10 mouse cellular contexts compared by ENCODE assay signal in the genomic region with DNA sequence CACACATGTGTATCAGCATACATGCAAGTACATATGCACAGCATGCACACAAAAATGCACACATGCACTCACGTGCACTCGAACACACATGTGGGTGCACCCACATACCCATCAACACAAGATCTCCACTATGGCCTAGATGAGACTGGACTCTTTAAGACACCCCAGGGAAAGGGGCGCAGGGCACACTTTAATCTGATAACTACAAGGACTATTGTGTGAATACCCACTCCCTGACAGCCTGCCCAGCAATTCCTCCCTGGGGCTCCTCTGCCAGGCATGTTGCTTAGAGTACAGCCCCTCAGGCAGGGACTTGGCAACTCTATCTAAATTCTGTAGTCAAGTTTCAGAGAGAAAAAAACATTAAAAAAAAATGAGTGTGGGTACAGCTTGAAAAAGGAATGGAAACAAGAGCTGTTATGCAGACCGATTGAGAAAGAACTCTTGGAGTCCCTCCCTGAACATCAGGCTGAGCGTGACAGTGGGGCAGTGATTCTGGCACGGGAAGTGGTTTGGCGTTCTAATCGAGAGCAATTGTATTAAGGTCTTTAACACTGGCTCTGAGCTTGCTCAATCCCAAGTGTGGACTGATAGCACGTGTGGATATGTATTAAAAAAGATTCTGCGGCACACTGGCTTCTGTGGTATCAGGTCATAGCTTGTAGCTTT.
DNase-seq lines count a peak whose midpoint lies in the region; ATAC-seq lines count a peak whose summit lies in the region.
"Had no signal": no experiment of that assay in that cellular context is flagged by ENCODE, and none has a peak within 500 bp of the region (broad histone marks: within the 10 kb centered on the region; RNA-seq: fewer than 3 reads in every experiment).

No protein-coding gene starts in this region.

- no peak overlapping the region for H3K4me2 ChIP-seq in embryonic facial prominence, embryonic 14.5 days (ENCODE audit: low read depth, low read length)
- H3K4me2 ChIP-seq: intestine, embryonic 15.5 days had no signal

- no peak for ATAC-seq in embryonic facial prominence, embryonic 14.5 days (ENCODE audit: low read depth)
- ATAC-seq: intestine, embryonic 15.5 days had no signal

- H3K9ac ChIP-seq in embryonic facial prominence, embryonic 14.5 days (ENCODE audit: low read depth, low read length) = no peak overlapping the region
- H3K9ac ChIP-seq: intestine, embryonic 15.5 days had no signal

- DNase-seq in heart, adult 8-10 months (ENCODE audit: low spot score) = peak; percentile 9
- no peak for DNase-seq in heart, postnatal 14 days
- peak; percentile 23 for DNase-seq in Muller cell, postnatal 12 days (ENCODE audit: inconsistent ontology term)
- DNase-seq in embryonic facial prominence, embryonic 14.5 days (ENCODE audit: low spot score) = peak; percentile 9
- DNase-seq in lung, postnatal 25 days (ENCODE audit: low spot score) = peak; percentile 40
- DNase-seq in embryo, embryonic 10.5 days (ENCODE audit: low spot score) = no peak
- no peak for DNase-seq in cerebellum, adult 9-11 months
- no peak for DNase-seq in natural killer cell, adult 2 months (ENCODE audit: low spot score in 2 of 2)
- DNase-seq: right cerebral cortex, postnatal 4 days had no signal

- H3K36me3 ChIP-seq in embryonic facial prominence, embryonic 14.5 days (ENCODE audit: control insufficient read depth, insufficient read depth, low read length) = peaks cover 6% of the 10 kb centered on the region; the same call in 1 of the 2 replicates
- H3K36me3 ChIP-seq: intestine, embryonic 15.5 days had no signal

- intact Hi-C loops in heart, postnatal 14 days (cut with DNase I) = no loop called here

- H3K27ac ChIP-seq in embryonic facial prominence, embryonic 14.5 days (replicated peaks; ENCODE audit: low read depth, low read length) = no peak overlapping the region
- H3K27ac ChIP-seq: intestine, embryonic 15.5 days had no signal

- no peaks in the 10 kb centered on the region for H3K4me1 ChIP-seq in embryonic facial prominence, embryonic 14.5 days (ENCODE audit: control insufficient read depth, insufficient read depth, low read length)
- H3K4me1 ChIP-seq: intestine, embryonic 15.5 days had no signal

- WGBS in embryonic facial prominence, embryonic 14.5 days = 81% methylated on average over 10 of the region's 10 CpGs

- H3K27me3 ChIP-seq in embryonic facial prominence, embryonic 14.5 days (replicated peaks; ENCODE audit: control insufficient read depth, insufficient read depth, low read length) = no peaks in the 10 kb centered on the region
- H3K27me3 ChIP-seq: intestine, embryonic 15.5 days had no signal

- H3K9me3 ChIP-seq in embryonic facial prominence, embryonic 14.5 days (ENCODE audit: control insufficient read depth, low read length) = no peaks in the 10 kb centered on the region
- H3K9me3 ChIP-seq: intestine, embryonic 15.5 days had no signal

- no peak overlapping the region for H3K4me3 ChIP-seq in embryonic facial prominence, embryonic 14.5 days (ENCODE audit: low read depth, low read length)
- H3K4me3 ChIP-seq: intestine, embryonic 15.5 days had no signal

Comparison
In these comparisons a context has a peak if more than half of its experiments do, and no peak if none do; other contexts are left out.
1. DNase-seq: peak in heart, adult 8-10 months (single experiment), Muller cell, postnatal 12 days (single experiment), embryonic facial prominence, embryonic 14.5 days (single experiment) and lung, postnatal 25 days (single experiment); none in heart, postnatal 14 days (0 of 2), embryo, embryonic 10.5 days (single experiment), cerebellum, adult 9-11 months (single experiment) and natural killer cell, adult 2 months (0 of 2).